Mouse (Mus musculus) frontal cortex, postnatal 25 days (tissue): ENCODE data around the gene R3hdm2.

Experiments used
- DNase-seq, 2 experiments: peaks; one replicate each; pipeline ENCODE4 v3.0.0; 2022; ENCODE audit warnings: low spot score in 2 of 2

Gene R3hdm2

DNA sequence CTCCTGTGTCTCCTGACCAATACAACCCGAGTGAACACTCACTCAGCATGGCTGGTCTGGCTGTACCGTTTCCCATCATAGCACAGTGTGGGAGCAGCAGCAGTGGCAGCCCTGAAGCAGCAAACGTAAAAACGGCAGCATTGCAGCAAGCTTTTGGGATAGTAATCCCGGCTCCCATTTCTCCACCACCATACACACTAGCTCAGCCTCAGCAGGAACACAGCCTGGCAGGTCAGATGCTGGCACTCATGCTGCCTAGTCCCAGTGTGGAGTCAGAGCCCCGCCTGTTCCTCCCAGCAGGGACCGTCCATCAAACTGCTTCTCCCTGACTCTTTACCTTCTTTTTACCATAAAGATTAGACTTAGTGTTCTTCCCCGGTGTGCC, 111.0 kb downstream of the R3hdm2 start:
- DNase-seq = no peak

DNA sequence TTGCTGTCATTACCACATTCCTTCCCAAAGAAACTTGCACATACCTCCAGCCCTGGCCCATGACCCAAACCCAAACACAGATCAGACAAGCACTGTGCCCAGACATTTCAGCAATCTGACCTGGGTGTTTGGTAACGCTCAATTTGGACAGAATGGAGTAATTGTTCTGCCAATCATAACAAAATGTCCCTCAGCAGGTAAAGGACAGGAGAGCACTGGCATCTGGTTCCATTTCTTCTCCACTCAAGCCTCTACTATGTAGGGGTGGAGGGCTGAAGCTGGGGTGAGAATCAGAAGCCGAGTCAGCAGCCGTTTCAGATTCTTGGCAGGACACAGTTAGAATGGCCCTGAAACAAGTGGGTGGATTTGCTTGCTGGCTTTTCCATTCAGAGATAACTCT, 112.0 kb downstream of the R3hdm2 start:
- DNase-seq = no peak

DNA sequence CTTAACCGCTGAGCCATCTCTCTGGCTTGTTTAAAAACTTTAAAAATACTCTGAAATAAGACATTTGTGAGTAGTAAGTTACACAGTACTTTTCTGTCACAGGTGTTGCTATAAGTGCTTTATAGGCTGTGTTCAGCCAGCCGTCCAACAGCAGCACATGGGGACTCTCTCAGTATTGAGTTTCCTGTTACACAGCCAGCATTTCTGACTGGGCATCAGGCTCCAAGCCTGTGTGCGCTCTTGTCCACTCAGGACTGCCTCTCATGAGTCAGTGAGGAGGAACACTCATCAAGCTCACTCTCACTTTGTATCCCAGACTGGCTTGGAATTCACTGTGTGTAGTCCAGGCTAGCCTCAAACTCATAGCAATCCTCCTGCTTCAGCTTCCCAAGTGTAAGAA, 116.0 kb downstream of the R3hdm2 start:
- no peak for DNase-seq

GRCm38 (mm10) chr10:127499516-127499915, 119.4 kb downstream of the R3hdm2 start:
- DNase-seq = no peak

- DNase-seq = no peak
These were observed 119.9 kb downstream of the R3hdm2 start for GRCm38 (mm10) chr10:127500042-127500441.

GRCm38 (mm10) chr10:127500894-127501893, 121.1 kb downstream of the R3hdm2 start, which contains the start of gene Stac3:
Gene Stac3 (plus strand): TSS chr10:127501686.
- no peak for DNase-seq

- DNase-seq = peak; percentile 63 to 73
These were observed 128.1 kb downstream of the R3hdm2 start for GRCm38 (mm10) chr10:127508239-127508638.

- DNase-seq = peak; percentile 69 to 76
These were observed 129.1 kb downstream of the R3hdm2 start for GRCm38 (mm10) chr10:127509051-127509836.

- no peak for DNase-seq
These were observed 129.9 kb downstream of the R3hdm2 start for GRCm38 (mm10) chr10:127509837-127510701.

- no peak for DNase-seq
These were observed 130.9 kb downstream of the R3hdm2 start for GRCm38 (mm10) chr10:127510895-127511617.

DNA sequence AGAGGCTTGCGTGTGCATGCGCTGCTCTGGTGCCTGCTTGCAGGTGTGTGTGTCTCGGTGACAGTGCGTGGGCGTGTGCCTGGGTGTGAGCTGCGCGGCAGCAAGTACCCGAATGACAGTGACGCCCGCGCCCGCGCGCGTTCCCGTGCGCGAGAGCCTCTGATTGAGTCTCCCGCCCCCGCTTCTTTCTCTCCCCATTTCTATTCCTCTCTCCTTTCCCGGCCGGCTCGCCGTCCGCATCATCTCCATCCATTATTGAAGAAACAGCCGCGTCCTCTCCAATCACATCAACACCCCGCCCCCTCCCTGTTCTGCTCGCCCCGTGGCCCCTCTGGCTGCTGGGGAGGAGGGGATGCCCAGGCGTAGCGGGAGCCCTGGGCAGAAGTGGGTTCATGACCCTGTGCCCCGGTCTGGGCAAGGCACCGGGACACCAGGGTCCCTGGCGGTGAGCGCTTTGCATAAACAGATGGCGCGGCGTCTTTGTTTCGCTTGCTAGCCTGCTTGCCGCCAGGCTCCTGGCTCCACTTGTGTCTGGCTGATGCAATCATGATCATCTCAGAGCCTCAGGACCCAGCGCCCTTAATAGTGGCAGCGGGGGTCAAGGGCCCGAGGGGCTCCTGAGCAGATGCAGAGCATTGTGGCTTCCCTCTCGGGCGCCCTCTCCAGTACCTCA, 131.6 kb downstream of the R3hdm2 start:
- DNase-seq = peak; percentile 71 to 74

- no peak for DNase-seq
These were observed 132.2 kb downstream of the R3hdm2 start for GRCm38 (mm10) chr10:127512307-127512666.

DNA sequence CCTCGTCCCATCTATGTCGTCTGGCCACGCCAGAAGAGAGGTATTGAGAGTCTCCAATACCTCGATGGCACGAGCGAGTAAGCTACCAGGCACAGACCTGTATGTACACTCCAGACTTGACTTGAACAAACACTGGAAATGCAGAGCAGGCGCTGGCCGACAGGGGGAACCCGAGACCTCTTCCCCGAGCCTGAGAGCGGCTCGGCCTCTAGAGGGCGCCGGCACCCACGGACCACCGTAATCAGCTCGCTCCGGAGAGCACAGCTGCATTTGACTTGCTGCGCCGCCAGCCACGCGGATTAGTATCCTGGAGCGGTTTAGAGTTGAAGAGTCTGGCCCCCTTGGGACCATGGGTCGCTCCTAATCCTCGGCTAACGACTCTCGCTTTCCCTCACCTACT, 132.7 kb downstream of the R3hdm2 start:
- peak; percentile 98 to 99 for DNase-seq

DNA sequence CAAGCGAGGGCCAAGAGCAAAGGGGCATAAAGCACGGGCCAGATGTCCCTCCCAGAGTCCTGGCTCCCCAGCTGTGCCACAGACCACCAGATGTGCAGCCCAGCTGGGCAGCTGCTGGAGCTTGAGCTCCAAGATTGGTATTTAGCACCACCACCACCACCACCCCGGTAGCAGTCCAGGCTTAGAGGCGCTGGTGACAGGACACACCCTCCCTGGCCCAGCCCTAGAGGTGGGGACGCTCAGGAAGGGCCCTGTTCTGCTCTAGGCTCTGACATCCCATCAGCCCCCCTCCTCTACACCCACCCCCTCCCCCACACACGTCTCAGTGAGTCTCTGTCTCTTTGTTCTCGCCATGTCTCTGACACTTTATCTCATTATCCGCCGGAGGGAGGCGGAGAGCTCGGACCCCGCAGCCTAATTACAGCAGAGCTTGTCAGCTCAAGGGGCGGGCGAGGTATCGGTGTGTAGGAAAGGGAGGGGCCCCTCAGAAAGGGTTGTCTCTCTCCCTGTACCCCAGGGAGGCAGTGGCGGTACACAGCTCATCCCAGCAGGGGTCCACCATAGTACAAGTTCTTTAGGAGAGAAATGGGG, 133.5 kb downstream of the R3hdm2 start:
- DNase-seq = no peak

DNA sequence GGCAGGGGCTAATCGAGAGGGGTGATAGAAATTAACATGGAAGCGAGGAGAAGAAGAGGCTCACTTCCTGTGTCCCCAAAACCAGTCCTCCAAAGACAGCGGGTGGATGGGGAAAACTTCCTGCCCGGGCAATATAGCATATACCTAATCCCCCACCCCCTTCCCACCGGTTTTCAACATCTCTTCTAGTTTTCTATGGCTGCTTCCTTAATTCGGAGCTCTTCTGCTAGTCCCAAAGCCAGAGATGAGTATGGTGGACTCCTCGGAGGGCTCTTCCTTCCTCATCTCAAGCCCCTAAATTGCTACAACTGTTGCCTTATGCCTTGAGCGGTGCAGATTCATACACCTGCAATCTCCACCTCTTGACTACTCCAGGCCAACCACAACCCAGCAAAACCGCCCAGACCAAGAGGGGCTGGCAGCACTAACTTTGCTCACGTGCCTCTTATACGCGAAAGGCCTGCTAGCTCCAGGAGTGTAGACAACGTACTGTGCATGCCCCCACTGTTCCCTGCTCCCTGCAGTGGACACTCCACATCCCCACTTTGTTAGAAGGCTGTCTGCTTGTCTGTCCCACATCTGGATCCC, 134.1 kb downstream of the R3hdm2 start:
- no peak for DNase-seq

- no peak for DNase-seq
These were observed 134.6 kb downstream of the R3hdm2 start, which contains the start of gene Ndufa4l2 for GRCm38 (mm10) chr10:127514764-127515163. Gene Ndufa4l2 (plus strand): TSS chr10:127514967.

DNA sequence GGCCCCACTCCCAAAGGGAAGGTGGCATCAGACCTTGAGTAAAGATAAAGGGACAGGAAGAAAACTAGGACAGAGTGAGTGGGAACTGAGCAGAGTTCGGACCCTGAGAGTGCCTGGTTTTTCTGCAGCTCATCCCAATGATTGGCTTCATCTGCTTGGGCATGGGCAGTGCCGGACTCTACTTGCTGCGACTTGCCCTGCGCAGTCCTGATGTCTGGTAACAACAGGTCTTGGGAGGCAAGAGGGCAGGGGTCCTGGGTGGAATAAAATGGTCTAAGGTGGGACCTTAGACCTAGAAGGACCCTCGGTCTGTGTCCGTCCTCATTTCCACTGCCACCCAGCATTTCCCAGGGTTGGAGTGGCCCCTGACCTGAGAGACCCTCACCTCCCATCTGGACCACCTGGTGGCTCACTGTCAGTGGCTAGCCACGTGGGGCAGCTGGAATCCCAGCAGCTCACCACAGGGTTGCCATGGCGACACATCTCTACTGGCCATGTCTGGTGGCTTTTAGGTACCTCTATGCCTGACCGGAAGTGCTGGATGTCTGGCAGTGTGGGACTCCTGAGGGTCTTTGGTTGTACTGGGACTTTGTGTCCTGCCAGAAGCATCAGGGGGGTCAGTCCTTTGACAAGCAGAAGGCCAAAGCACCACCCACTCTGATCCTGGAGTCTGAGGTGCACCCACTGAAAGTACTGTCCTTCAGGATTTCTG, 135.3 kb downstream of the R3hdm2 start:
- DNase-seq = no peak

DNA sequence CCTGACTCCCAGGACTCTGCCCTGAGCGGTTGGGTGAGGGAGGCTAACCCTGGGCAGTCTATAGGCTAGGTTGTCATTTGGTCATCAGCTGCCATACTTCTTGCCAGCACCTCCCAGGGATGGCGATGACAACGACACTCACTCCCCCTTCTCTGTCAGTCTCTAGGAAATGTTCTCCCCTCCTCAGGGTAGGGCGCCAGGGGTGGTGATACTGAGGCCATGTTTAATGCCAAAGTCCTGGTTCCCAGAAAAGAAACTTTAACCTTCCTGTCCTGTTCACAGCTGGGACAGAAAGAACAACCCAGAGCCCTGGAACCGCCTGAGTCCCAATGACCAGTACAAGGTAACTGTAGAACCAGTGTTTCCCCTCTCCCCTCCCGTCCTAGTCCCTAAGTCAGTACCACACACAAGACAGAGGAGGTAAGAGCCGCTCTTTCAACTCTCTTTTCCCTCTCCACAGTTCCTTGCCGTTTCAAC, 135.9 kb downstream of the R3hdm2 start:
- no peak for DNase-seq
